Mouse (Mus musculus): ENCODE results near the gene Wfdc1.
A peak's percentile ranks its signal among the peaks of the same experiment; 100 is the strongest.

DNA sequence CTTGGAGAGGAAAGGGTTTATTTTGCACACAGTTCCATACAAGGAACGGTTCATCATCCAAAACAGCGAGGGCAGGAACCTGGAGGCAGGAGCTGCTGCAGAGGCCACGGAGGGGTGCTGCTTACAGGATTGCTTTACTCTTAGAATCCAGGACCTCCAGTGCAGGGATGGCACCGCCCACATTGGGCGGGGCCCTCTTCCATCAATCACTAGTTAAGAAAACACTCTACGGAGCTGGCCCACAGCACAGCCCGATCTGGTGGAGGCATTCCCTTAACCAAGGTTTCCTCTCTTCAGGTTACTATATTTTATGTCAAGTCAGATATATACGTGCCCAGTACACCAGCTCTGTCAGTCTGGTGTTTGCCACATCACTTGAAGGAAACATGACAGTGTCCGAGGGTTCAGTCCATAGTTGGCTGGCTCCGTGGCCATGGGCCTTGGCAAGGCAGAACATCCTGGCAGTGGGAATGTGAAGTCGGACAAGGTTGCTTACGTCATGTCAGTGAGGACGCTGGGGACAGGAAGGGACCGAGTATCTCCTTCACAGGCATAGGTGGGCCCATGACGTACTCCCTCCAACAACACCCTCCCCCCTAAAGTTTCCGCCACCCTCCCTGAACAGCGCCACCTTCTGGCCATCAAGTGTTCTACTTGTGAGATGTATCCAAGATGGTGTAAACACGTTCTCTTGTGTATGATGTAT lies 12.1 kb downstream of the Wfdc1 start:
- TF ChIP-seq ZC3H11A (IDR thresholded peaks at IDR 0.05; ENCODE audit: borderline replicate concordance, low read depth, low read length) (0 out of 2 replicates have a peak, but pooled peaks have one; percentile 9), HCFC1 (IDR thresholded peaks at IDR 0.05; ENCODE audit: borderline replicate concordance, insufficient read depth, low read length) (no peak), ZNF384 (IDR thresholded peaks at IDR 0.05; ENCODE audit: low read depth, low read length) (no peak), MAFK (IDR thresholded peaks at IDR 0.05; ENCODE audit: insufficient read depth, low read depth, low read length) (no peak), CHD2 (IDR thresholded peaks at IDR 0.05; ENCODE audit: low read depth, low read length) (no peak)
